In genomic region chr11:43484057-43484456, GRCm38 (mm10) we compare ENCODE assay signal across 12 mouse cellular contexts. TPM values are rescaled to one million over a fixed set of nuclear protein-coding genes. Genes with fewer than 3 reads are reported as not detected.
DNase-seq lines count a peak whose midpoint lies in the region; ATAC-seq lines count a peak whose summit lies in the region.
"Had no signal": no experiment of that assay in that cellular context is flagged by ENCODE, and none has a peak within 500 bp of the region (broad histone marks: within the 10 kb centered on the region; RNA-seq: fewer than 3 reads in every experiment).

No protein-coding gene starts in this region.

- peak; percentile 29 to 41 for DNase-seq in heart, adult 9 months (ENCODE audit: low spot score in 2 of 2)
- DNase-seq in heart, postnatal 36 days = no peak
- DNase-seq in lung, postnatal 14 days = no peak
- DNase-seq in right cerebral cortex, postnatal 36 days (ENCODE audit: low spot score in 2 of 2) = no peak
- no peak for DNase-seq in left cerebral cortex, adult 8-10 months (ENCODE audit: low spot score in 2 of 2)
- DNase-seq: cerebellum, postnatal 14 days had no signal

- H3K4me2 ChIP-seq in lung, embryonic 16.5 days (ENCODE audit: low read depth, low read length) = no peak overlapping the region
- H3K4me2 ChIP-seq in heart, embryonic 13.5 days = no peak overlapping the region
- H3K4me2 ChIP-seq in limb, embryonic 15.5 days = no peak overlapping the region
- H3K4me2 ChIP-seq: liver, embryonic 12.5 days had no signal

- no peak for ATAC-seq in lung, embryonic 16.5 days (ENCODE audit: low read depth)
- ATAC-seq in heart, embryonic 13.5 days (ENCODE audit: extremely low read depth, insufficient number of reproducible peaks, low FRiP score, low TSS enrichment) = no peak
- ATAC-seq in limb, embryonic 15.5 days (ENCODE audit: insufficient number of reproducible peaks, low FRiP score, low TSS enrichment, low read depth) = no peak
- ATAC-seq: CD4-positive, CD25-positive, alpha-beta regulatory T cell, adult 4 months; liver, embryonic 12.5 days had no signal

- no peak overlapping the region for H3K9ac ChIP-seq in lung, embryonic 16.5 days (ENCODE audit: low read length)
- no peak overlapping the region for H3K9ac ChIP-seq in heart, embryonic 13.5 days
- H3K9ac ChIP-seq in limb, embryonic 15.5 days = no peak overlapping the region
- H3K9ac ChIP-seq: liver, embryonic 12.5 days had no signal

- H3K36me3 ChIP-seq in lung, embryonic 16.5 days (ENCODE audit: control insufficient read depth, insufficient read depth, low read length) = no peaks in the 10 kb centered on the region
- H3K36me3 ChIP-seq in heart, embryonic 13.5 days = no peaks in the 10 kb centered on the region
- H3K36me3 ChIP-seq in limb, embryonic 15.5 days = no peaks in the 10 kb centered on the region
- H3K36me3 ChIP-seq: forebrain, embryonic 10.5 days; liver, embryonic 12.5 days had no signal

- H3K9me3 ChIP-seq in lung, embryonic 16.5 days (ENCODE audit: control insufficient read depth, low read length) = no peaks in the 10 kb centered on the region
- no peaks in the 10 kb centered on the region for H3K9me3 ChIP-seq in heart, embryonic 13.5 days
- no peaks in the 10 kb centered on the region for H3K9me3 ChIP-seq in limb, embryonic 15.5 days
- H3K9me3 ChIP-seq: forebrain, embryonic 10.5 days; liver, embryonic 12.5 days had no signal

- H3K27me3 ChIP-seq in lung, embryonic 16.5 days (ENCODE audit: control insufficient read depth, insufficient read depth, low read depth, low read length) = no peaks in the 10 kb centered on the region
- 0 out of 2 replicates have a peak, but pooled peaks cover 4% of the 10 kb centered on the region for H3K27me3 ChIP-seq in heart, embryonic 13.5 days (replicated peaks)
- H3K27me3 ChIP-seq in limb, embryonic 15.5 days = no peaks in the 10 kb centered on the region

- WGBS in lung, embryonic 16.5 days = 62% methylated on average over 4 of the region's 4 CpGs
- WGBS in heart, embryonic 13.5 days = 62% methylated on average over 4 of the region's 4 CpGs
- WGBS in limb, embryonic 15.5 days = 62% methylated on average over 4 of the region's 4 CpGs

- 0 out of 2 replicates have a peak overlapping the region, but pooled peaks have one; percentile 34 for H3K27ac ChIP-seq in lung, embryonic 16.5 days (ENCODE audit: low read length)
- peak overlapping the region; percentile 87 for H3K27ac ChIP-seq in heart, embryonic 13.5 days (replicated peaks)
- H3K27ac ChIP-seq in limb, embryonic 15.5 days = peak overlapping the region; percentile 87
- H3K27ac ChIP-seq: forebrain, embryonic 10.5 days; liver, embryonic 12.5 days had no signal

- intact Hi-C loops in heart, postnatal 36 days (cut with DNase I) = no loop called here

- H3K4me3 ChIP-seq in lung, embryonic 16.5 days (ENCODE audit: low read length) = no peak overlapping the region
- H3K4me3 ChIP-seq in heart, embryonic 13.5 days = no peak overlapping the region
- H3K4me3 ChIP-seq in limb, embryonic 15.5 days = no peak overlapping the region
- H3K4me3 ChIP-seq: forebrain, embryonic 10.5 days; liver, embryonic 12.5 days had no signal

- peaks cover 38% of the 10 kb centered on the region for H3K4me1 ChIP-seq in lung, embryonic 16.5 days (replicated peaks; ENCODE audit: control insufficient read depth, insufficient read depth, low read length)
- H3K4me1 ChIP-seq in heart, embryonic 13.5 days = peaks cover 59% of the 10 kb centered on the region
- peaks cover 57% of the 10 kb centered on the region for H3K4me1 ChIP-seq in limb, embryonic 15.5 days

RNA-seq across cellular contexts. Expression of gene C1qtnf2, which starts 10.0 kb away (rescaled TPM):
- 1 to 10 TPM; 5.5 to 6.2 TPM for total RNA-seq in heart, postnatal 36 days (2021)
- polyA plus RNA-seq in lung, embryonic 16.5 days (2015; fragmentation: Nextera tagmentation; extraction: Ambion mirVana) = 3.4 and 4.1 TPM in 2 replicates
- 3.0 and 3.3 TPM in 2 replicates for polyA plus RNA-seq in heart, embryonic 13.5 days (2015; fragmentation: Nextera tagmentation; extraction: Ambion mirVana)
- 58.0 and 58.9 TPM in 2 replicates for polyA plus RNA-seq in limb, embryonic 15.5 days (2015; fragmentation: Nextera tagmentation; extraction: Ambion mirVana)
- 1 to 10 TPM; 1.7 to 3.7 (median 2.1) TPM for total RNA-seq in left cerebral cortex, adult 8-10 months (2022)
- polyA plus RNA-seq: CD4-positive, CD25-positive, alpha-beta regulatory T cell, adult 4 months had no signal

RNA-seq across cellular contexts. Expression of gene Ccnjl, which starts 44.5 kb away (rescaled TPM):
- 1 to 10 TPM; 1.6 to 2.5 TPM for total RNA-seq in heart, postnatal 36 days (2021)
- polyA plus RNA-seq in lung, embryonic 16.5 days (2015; fragmentation: Nextera tagmentation; extraction: Ambion mirVana) = 19.6 and 20.0 TPM in 2 replicates
- 15.7 and 20.7 TPM in 2 replicates for polyA plus RNA-seq in heart, embryonic 13.5 days (2015; fragmentation: Nextera tagmentation; extraction: Ambion mirVana)
- polyA plus RNA-seq in limb, embryonic 15.5 days (2015; fragmentation: Nextera tagmentation; extraction: Ambion mirVana) = 9.5 and 11.3 TPM in 2 replicates
- 1 to 10 TPM; 2.8 to 4.0 (median 3.2) TPM for total RNA-seq in left cerebral cortex, adult 8-10 months (2022)

RNA-seq across cellular contexts. Expression of gene Slu7, which starts 50.5 kb away (rescaled TPM):
- total RNA-seq in heart, postnatal 36 days (2021) = 10 to 100 TPM; 27.4 to 31.4 TPM
- polyA plus RNA-seq in lung, embryonic 16.5 days (2015; fragmentation: Nextera tagmentation; extraction: Ambion mirVana) = 52.2 and 58.0 TPM in 2 replicates
- 32.0 and 36.8 TPM in 2 replicates for polyA plus RNA-seq in heart, embryonic 13.5 days (2015; fragmentation: Nextera tagmentation; extraction: Ambion mirVana)
- 55.0 and 60.2 TPM in 2 replicates for polyA plus RNA-seq in limb, embryonic 15.5 days (2015; fragmentation: Nextera tagmentation; extraction: Ambion mirVana)
- total RNA-seq in left cerebral cortex, adult 8-10 months (2022) = 10 to 100 TPM; 52.6 to 58.3 (median 55.7) TPM

RNA-seq across cellular contexts. Expression of gene Pttg1, which starts 58.0 kb away (rescaled TPM):
- total RNA-seq in heart, postnatal 36 days (2021) = 10 to 100 TPM; 77.7 to 78.6 TPM
- 91.5 and 98.6 TPM in 2 replicates for polyA plus RNA-seq in lung, embryonic 16.5 days (2015; fragmentation: Nextera tagmentation; extraction: Ambion mirVana)
- polyA plus RNA-seq in heart, embryonic 13.5 days (2015; fragmentation: Nextera tagmentation; extraction: Ambion mirVana) = 113 and 117 TPM in 2 replicates
- 74.1 and 78.7 TPM in 2 replicates for polyA plus RNA-seq in limb, embryonic 15.5 days (2015; fragmentation: Nextera tagmentation; extraction: Ambion mirVana)
- total RNA-seq in left cerebral cortex, adult 8-10 months (2022) = 10 to 100 TPM; 27.6 to 31.7 (median 29.8) TPM

Comparison
In these comparisons a context has a peak if more than half of its experiments do, and no peak if none do; other contexts are left out.
1. DNase-seq: peak in heart, adult 9 months (2 of 2); none in heart, postnatal 36 days (0 of 2), lung, postnatal 14 days (single experiment), right cerebral cortex, postnatal 36 days (0 of 2) and left cerebral cortex, adult 8-10 months (0 of 2).
2. H3K27ac ChIP-seq: peak in every context shown above with its lines; median percentile 87 in heart, embryonic 13.5 days; 87 in limb, embryonic 15.5 days; 34 in lung, embryonic 16.5 days.
3. RNA of gene C1qtnf2, which starts 10.0 kb away (polyA plus RNA-seq): 58.0 to 58.9 TPM in limb, embryonic 15.5 days; 3.4 to 4.1 TPM in lung, embryonic 16.5 days and 3.0 to 3.3 TPM in heart, embryonic 13.5 days; every median in the first group is over 10 times any median in the second.